Mouse (Mus musculus) ES-Bruce4 (cell line): ENCODE results near the gene Nrxn3. TPM values are rescaled to one million over a fixed set of nuclear protein-coding genes. Genes with fewer than 3 reads are reported as not detected.

Experiments
- H3K27ac ChIP-seq: 2 replicates; pipeline ENCODE4 v1.5.1; 2012; ENCODE audit warnings: low read length, inconsistent platforms; ENCODE audit not compliant: insufficient read depth
- H3K27me3 ChIP-seq: 2 replicates; pipeline ENCODE4 v1.6.1; 2012; ENCODE audit warnings: mild to moderate bottlenecking, low read length, inconsistent platforms; ENCODE audit not compliant: control insufficient read depth, poor library complexity, insufficient read depth, severe bottlenecking
- H3K36me3 ChIP-seq: 2 replicates; pipeline ENCODE4 v1.6.1; 2012; ENCODE audit warnings: inconsistent platforms, mild to moderate bottlenecking, low read length, moderate library complexity; ENCODE audit not compliant: control insufficient read depth, poor library complexity, insufficient read depth, severe bottlenecking
- H3K4me1 ChIP-seq: one replicate; pipeline ENCODE4 v1.8.1; 2011; ENCODE audit warnings: low read length; ENCODE audit not compliant: control insufficient read depth, insufficient read depth
- H3K4me3 ChIP-seq: 2 replicates; pipeline ENCODE4 v1.5.1; 2011; ENCODE audit warnings: low read depth, mild to moderate bottlenecking, low read length
- H3K9ac ChIP-seq: 2 replicates; pipeline ENCODE4 v1.6.1; 2012; ENCODE audit warnings: low read depth, mild to moderate bottlenecking, inconsistent platforms; ENCODE audit not compliant: poor library complexity, severe bottlenecking
- H3K9me3 ChIP-seq: replicated peaks from 2 replicates; pipeline ENCODE4 v1.6.1; 2012; ENCODE audit warnings: mild to moderate bottlenecking, low read length, inconsistent platforms; ENCODE audit not compliant: control insufficient read depth, poor library complexity, insufficient read depth, severe bottlenecking
- CTCF ChIP-seq: IDR thresholded peaks from one replicate; pipeline ENCODE4 v1.8.1; 2011; ENCODE audit warnings: low read depth, low read length
- EP300 ChIP-seq: IDR thresholded peaks from 2 replicates; pipeline ENCODE4 v1.6.1; 2011; ENCODE audit warnings: low read depth, low read length; ENCODE audit not compliant: insufficient read depth
- POLR2A ChIP-seq: IDR thresholded peaks from one replicate; pipeline ENCODE4 v1.8.1; 2011; ENCODE audit warnings: low read length; ENCODE audit not compliant: insufficient read depth
- polyA plus RNA-seq: library from polyadenylated mRNA; stranded (reverse); fragments of >200 nt; gene quantifications from 2 replicates; pipeline ENCODE4 v1.2.4, GENCODE M21; 2011; ENCODE audit warnings: low read depth; ENCODE audit not compliant: missing spikeins, insufficient read depth, insufficient read length

The Nrxn3 gene
- polyA plus RNA-seq, 1 experiment, result not detected

DNA sequence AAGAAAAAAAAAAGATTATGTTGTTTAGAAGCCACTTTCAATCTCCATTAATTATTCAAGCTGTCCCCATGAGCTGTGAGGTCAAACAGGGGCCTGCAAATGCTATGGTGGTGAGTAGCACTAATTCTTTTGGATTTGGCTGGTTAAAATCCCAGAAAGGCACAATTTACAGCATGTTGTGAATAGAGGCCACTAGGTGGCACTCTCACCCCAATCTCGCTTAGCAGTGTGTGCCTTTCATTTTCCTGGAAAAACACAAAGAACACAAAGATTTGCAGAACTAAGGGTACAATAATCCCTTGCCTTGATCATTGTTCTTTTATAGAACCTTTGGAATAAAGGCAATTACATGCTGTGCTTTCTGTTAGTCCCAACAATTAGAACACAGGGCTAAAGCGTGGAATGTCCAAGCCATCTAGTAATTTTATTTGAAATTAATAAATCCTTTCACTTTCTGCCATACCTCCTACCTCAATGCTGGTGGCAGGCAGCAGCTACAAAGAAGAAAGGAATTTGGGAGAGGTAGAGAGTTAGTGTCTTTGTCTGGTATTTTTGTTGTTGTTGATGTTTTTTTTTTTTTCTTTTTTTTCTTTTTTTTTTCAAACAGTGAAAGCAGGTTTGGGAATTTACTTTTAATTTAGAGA, 782.6 kb downstream of the Nrxn3 start:
- H3K27me3 ChIP-seq, result no peaks in the 10 kb centered on the region
- no peaks in the 10 kb centered on the region for H3K36me3 ChIP-seq
- no peak overlapping the region for H3K9ac ChIP-seq
- H3K4me3 ChIP-seq, result no peak overlapping the region
- no peak overlapping the region for H3K27ac ChIP-seq
- H3K9me3 ChIP-seq, result no peaks in the 10 kb centered on the region
- no peaks in the 10 kb centered on the region for H3K4me1 ChIP-seq
- TF ChIP-seq EP300, result no peak

GRCm38 (mm10) chr12:89508970-89509369, 786.3 kb downstream of the Nrxn3 start:
- no peaks in the 10 kb centered on the region for H3K9me3 ChIP-seq
- no peaks in the 10 kb centered on the region for H3K4me1 ChIP-seq
- H3K27me3 ChIP-seq, result no peaks in the 10 kb centered on the region
- no peak for TF ChIP-seq POLR2A
- TF ChIP-seq CTCF, result no peak
- no peak for TF ChIP-seq EP300
- H3K4me3 ChIP-seq, result no peak overlapping the region
- H3K27ac ChIP-seq, result no peak overlapping the region
- H3K36me3 ChIP-seq, result no peaks in the 10 kb centered on the region
- no peak overlapping the region for H3K9ac ChIP-seq

DNA sequence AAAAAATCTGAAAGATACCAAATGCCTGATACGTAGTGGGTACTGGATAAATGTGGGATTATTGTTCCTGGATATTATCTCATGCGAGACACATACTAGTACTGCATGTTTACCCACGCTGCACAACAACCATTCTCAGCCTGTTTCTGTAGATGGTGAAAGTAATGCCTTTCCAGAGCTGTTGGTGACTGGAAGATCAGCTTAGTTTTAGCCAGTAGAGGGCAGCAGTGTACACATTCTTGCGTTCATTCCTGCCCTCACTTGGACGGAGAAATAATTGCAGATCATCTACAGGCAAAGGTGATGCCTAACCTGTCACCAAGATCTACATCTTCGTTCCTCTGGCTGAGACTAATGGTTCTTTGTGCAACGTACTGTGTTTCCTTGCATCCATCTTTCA, 791.1 kb downstream of the Nrxn3 start:
- TF ChIP-seq CTCF, result peak; percentile 14
- TF ChIP-seq POLR2A, result no peak
- no peak overlapping the region for H3K9ac ChIP-seq

GRCm38 (mm10) chr12:89516046-89516445, 793.4 kb downstream of the Nrxn3 start:
- TF ChIP-seq CTCF (no peak), EP300 (no peak), POLR2A (no peak)
- Histone ChIP-seq H3K36me3 (no peaks in the 10 kb centered on the region), H3K9ac (no peak overlapping the region), H3K27ac (no peak overlapping the region), H3K4me1 (no peaks in the 10 kb centered on the region), H3K27me3 (no peaks in the 10 kb centered on the region), H3K4me3 (no peak overlapping the region), H3K9me3 (no peaks in the 10 kb centered on the region)

More for the DNA sequence above, 791.1 kb downstream of the Nrxn3 start:
- no peak overlapping the region for H3K27ac ChIP-seq
- no peaks in the 10 kb centered on the region for H3K4me1 ChIP-seq
- H3K4me3 ChIP-seq, result no peak overlapping the region
- H3K36me3 ChIP-seq, result no peaks in the 10 kb centered on the region
- H3K9me3 ChIP-seq, result no peaks in the 10 kb centered on the region
- H3K27me3 ChIP-seq, result no peaks in the 10 kb centered on the region

GRCm38 (mm10) chr12:89530679-89531350, 808.1 kb downstream of the Nrxn3 start:
- no peak overlapping the region for H3K4me3 ChIP-seq
- no peak overlapping the region for H3K27ac ChIP-seq
- TF ChIP-seq CTCF (peak; percentile 16), POLR2A (no peak), EP300 (no peak)
- H3K9me3 ChIP-seq, result no peaks in the 10 kb centered on the region
- no peaks in the 10 kb centered on the region for H3K36me3 ChIP-seq
- H3K27me3 ChIP-seq, result no peaks in the 10 kb centered on the region
- H3K4me1 ChIP-seq, result no peaks in the 10 kb centered on the region
- no peak overlapping the region for H3K9ac ChIP-seq

DNA sequence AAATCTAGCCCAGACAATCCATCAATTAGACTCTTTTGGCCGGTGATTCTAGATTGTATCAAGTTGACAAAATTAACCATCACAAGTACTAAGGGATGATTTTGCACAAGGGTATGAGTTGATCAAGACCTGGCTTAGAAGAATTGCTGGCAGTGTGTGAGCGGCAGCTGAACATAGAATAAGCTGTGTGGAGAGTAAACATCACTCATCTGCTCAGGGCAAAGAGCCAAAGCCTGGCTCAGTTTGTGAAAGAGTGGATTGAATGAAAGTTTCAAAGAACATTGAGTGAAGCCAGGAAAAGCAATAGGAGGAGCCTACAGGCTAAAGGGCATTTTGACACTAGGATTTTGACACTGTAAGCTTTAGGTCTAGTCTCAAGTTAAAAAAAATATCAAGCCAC, 828.6 kb downstream of the Nrxn3 start:
- Histone ChIP-seq H3K36me3 (no peaks in the 10 kb centered on the region), H3K9ac (no peak overlapping the region), H3K4me3 (no peak overlapping the region), H3K27ac (no peak overlapping the region), H3K9me3 (no peaks in the 10 kb centered on the region), H3K27me3 (no peaks in the 10 kb centered on the region), H3K4me1 (no peaks in the 10 kb centered on the region)
- TF ChIP-seq EP300 (no peak), CTCF (no peak), POLR2A (no peak)
